Mouse (Mus musculus): Measurements from ENCODE around the gene Chrna10.

DNA sequence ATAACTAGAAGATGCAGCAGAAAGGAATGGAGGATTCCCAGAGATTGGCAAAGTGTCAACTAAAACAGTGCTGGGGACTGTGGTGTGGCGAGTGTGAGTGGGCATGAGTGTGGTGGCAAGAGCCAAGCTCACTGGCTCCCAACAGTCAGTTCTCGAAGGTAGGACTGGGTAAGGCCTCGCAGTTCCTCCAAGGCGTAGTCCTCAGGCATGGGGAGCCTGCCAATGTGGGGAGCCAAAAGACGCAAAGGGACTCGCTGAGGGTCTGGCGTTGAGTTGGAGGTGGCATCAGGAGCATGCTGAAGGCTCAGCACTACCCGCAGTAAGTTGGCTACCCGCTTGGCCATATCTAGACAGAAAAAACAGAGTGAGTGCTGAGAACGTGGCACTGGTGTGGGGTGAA lies 3.7 kb upstream of the Chrna10 start:
- no peak for TF ChIP-seq CTCF (IDR thresholded peaks at IDR 0.05; ENCODE audit: control insufficient read depth, insufficient read depth, insufficient read length)
- TF ChIP-seq MYOG (IDR thresholded peaks at IDR 0.05; ENCODE audit: control insufficient read depth, extremely low read depth, insufficient read length): no peak
- no peak for TF ChIP-seq CEBPB (IDR thresholded peaks at IDR 0.05; ENCODE audit: low read depth)
- no peak for TF ChIP-seq MAX (IDR thresholded peaks at IDR 0.05)
- no peak for TF ChIP-seq MYOD1 (IDR thresholded peaks at IDR 0.05; ENCODE audit: control insufficient read depth, insufficient read length, low read depth)
- no peak for TF ChIP-seq USF1 (IDR thresholded peaks at IDR 0.05; ENCODE audit: low read depth)
